Mouse (Mus musculus) right cerebral cortex, postnatal 25 days (tissue): ENCODE results near the gene Dad1.
A peak's percentile ranks its signal among the peaks of the same experiment; 100 is the strongest.

Source experiments
- DNase-seq: peaks from one replicate; pipeline ENCODE4 v3.0.0; 2022

Dad1 gene

DNA sequence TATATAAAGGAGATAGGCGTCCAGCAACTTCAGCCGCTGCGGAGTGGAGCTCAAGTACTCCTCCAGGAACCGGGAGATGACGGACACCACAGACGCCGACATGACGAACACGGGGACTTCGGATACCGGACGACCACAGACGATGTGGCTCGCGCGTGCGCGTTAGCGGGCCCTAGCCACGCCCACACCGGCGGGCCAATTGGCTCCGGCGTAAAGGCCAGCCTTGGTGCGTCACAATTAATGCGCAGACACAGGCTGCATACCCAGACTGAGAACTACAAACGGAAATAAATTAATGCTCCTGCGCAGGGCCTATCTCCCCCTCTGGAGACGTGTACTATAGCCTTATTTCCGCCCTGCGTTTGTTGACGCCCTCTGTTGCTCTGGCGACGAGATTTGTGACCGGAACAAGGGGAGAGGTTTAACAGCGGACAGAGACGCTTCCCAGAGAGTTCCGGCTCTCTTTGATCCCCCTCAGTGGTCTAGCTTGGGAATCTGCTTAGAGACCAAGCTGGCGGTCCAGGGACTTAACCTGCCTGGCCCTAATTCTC lies at the start of gene Dad1, which contains the start of gene Abhd4:
TSS of gene Dad1 (minus strand) at position 364 of the 551 bp plus-strand sequence.
TSS of gene Abhd4 (plus strand) at position 448 of the 551 bp plus-strand sequence.
- peak; percentile 97 for DNase-seq

DNA sequence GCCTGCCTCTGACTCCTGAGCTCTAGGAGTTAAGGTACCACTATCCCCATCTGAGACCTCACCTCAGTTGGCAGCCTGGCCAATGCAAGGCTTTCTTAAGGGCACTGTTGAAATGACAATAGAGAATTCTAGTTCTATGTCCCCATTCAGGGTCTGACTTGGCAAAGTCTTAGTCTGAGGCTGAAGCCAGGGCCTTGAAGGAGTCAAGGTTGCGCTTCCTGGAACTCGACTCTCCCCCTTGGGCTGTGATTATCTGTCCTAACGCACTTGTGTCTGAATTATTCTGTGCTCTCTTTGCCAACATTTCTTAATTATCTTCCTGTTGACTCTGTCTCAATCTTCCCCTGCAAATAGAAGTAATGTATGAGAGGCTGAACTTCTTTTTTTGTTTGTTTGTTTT lies 46.8 kb upstream of the Dad1 start:
- DNase-seq: no peak

DNA sequence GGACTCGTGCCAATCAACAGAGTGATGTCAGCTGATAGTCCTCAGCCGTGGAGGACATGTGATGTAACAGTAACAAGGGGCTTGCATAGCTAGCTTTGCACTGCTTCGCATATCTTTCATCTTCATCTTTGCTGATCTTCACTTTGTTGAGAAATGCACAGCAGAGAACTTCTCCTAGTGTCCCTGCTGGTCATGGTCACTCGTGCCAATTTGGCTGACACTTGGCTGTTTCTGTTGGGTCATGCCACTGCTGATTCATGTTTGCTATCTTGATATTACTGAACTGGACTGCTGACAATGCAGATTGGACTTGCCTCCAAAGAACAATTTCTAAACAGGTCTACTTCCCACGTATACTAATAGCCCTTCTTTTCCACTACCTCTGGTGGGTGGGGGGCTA lies 46.2 kb upstream of the Dad1 start:
- no peak for DNase-seq

DNA sequence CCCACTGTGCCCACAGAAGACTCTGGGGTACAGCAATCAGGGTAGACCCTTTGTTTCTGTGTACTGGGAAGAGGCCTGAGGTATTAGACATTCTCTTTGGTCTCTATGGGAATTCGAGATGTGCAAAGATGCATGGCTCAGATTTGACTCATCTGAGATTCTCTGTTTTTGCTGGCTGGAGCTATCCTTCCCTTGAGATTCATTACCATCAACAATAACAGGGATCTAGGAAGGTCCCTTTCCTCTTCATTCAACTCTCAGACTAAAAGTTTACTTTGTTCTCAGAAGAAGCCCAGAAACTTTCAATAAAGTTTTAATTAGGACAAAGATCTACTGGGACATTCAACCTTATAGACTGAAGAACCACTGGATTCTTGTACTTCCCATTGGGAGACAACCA lies 30.9 kb upstream of the Dad1 start, which contains the start of gene Olfr49:
TSS of gene Olfr49 (minus strand) at position 101 of the 400 bp plus-strand sequence.
- no peak for DNase-seq

DNA sequence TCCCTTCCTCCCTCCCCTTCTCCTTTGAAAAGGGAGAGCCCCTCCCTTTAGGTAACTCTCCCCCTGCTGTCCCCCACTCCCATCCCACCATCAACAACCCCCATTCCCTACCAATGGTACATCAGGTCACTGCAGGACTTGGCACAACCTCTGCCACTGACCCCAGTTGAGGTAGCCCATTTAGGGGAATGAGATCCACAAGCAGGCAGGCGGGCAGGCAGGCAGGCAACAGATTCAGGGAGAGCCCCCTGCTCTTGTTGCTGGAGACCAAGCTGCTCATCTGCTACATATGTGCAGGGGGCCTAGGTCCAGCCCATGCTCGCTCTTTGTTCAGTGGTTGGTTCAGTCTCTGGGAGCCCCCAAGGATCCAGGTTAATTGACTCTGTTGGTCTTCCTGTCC lies 22.5 kb upstream of the Dad1 start:
- no peak for DNase-seq

DNA sequence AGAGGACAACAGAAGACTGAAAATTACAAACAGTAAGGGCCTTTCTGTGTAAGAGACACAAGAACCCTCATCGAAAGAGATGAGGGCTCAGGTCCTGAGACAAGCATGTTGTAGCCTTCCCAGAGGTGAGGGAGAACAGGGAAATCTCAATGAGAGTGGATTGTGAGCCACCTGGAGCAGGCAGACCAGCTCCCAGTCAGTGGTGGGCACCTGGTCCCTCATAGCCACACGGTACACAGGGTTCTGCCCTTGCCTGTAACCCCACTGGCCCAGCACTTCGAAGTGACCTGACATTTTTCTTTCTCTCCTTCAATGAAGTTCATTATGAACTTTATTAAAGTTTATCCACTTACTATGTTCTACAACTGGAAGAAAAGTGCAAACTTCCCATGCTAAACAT lies 18.8 kb upstream of the Dad1 start:
- no peak for DNase-seq

DNA sequence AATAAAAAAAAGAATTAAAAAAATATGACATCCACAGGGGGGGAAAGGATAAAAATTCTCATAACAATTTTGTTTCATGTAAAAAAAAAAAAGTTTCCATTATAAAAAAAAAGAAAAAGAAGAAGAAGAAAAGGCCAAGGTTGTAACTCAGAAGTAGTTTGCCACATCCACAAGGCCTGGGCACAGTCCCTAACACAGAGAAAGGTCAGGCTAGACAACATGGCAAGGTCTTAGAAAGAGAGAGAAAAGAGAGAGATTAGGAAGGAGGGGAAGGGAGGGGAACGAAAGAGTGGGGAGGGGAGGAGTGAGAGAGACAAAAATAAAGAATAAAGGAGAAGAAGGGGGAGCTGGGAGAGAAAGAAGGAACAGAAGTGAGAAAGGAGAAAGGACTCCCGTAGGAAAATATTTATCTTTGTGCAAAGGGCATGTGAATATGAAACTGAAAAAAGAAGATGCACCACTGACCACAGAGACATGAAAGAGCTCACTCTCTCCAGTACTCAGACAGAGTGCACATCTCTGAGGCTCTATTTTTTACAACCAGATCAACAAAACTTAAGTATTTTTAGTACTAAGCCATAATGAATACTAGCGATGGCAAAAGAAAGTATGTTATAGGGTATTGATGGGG lies 18.2 kb upstream of the Dad1 start:
- no peak for DNase-seq

DNA sequence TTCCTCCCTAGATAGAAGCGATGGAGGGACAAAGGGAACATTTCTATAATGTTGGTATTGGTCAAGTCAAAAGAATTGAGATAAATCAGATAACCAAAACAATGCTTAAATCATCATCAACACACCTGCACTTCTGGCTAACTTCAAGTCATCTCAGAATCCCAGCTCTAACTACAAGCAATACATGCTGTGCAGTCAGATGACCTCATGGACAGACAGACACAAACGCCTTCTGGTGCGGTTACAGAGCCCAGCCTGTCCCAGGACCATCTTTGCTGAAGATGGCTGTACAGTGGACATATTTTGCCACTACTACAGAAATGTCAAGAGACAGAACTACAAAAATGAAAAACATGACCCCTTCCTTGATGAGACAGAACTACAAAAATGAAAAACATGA lies 16.5 kb upstream of the Dad1 start:
- no peak for DNase-seq

DNA sequence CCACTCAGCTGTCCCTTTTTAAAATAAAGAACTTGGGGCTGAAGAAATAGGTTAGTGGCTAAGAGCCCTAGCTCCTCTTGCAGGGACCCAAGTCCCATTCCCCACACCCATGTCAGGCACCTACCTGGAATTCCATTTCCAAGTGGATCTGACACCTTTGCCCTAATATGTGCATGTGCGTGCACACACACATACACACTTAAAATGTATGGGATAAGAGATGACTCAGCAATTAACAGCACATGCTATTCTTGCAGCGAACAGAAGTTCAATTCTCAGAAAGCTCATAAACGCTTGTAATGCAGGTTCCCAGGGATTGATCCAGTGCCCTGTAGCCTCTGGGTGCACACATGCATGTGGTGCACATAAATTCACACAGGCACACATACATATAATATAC lies 15.7 kb upstream of the Dad1 start:
- no peak for DNase-seq

DNA sequence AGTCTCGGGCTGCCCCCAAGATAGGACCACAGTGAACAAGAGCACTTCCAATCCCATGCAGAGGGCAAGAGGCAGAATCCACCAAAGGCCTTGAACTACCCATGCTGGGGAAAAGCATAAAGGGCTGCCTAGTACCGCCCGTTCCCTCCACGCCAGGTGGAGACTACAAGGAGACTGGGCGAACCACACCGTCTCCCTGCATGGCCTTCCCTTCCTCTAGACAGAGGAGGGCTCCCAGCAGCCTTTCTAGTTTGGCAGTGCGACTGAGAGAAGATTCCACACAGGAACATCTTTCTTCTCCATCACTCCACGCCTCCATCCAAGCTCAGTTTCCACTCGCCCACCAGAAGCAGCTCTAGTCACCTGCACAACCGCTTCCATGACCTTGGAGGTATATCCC lies 14.1 kb upstream of the Dad1 start:
- no peak for DNase-seq

DNA sequence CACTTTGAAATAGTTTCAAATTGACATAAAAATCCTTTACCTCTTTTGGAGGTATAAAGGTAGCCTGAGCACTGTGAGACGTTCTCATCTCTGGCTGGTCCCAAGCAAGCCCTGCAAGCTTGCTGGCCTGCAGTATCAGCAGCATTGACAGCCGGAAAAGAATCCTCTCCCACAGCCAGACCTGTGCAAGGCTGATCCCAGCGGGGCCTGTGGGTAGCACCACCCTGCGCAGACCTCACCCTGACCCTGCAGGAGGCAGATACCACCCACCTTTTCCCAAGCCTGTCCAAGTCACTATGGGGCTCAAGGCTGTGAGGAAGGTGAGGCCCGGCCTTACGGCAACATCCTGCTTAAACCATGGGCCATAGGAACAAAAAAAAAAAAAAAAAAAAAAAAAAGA lies 12.0 kb upstream of the Dad1 start:
- no peak for DNase-seq

DNA sequence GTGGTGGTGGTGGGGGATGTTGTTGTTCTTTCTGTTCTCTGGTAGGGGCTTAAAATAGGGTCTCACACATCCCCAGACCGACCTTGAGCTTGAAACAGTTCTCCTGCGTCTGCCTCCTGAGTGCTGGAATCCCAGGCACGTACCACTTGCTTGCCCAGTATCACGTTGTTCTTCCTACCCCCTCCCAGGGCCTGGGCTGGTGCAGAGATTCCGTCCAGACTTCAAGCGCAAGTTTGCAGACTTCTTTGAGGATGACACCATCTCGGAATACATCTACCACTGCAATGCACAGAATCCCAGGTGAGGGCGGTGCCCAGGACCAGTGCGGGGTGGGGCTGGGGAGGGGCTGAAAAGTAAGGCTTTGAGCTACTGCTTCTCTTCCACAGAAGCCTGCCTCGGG lies 11.2 kb upstream of the Dad1 start:
- DNase-seq: no peak

DNA sequence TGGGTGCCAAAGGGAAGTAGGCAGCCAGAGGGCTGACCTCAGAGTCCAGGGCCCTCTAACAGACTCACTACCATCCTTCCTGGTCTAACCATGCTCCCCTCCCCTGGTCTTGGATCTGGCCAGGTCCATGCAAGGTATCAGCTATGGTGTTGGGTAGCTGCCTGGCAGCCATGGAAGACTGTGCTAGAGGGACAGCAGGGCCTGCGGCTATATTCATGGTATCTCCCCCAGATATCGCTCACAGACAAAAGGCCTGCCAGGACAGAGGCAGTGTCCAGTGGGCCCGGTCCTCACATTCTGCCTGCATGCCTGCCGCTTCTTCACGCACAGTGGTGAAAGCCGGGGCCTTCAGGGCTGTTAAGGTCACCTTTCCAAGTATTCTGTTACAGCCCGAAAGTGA lies 10.3 kb upstream of the Dad1 start:
- no peak for DNase-seq

DNA sequence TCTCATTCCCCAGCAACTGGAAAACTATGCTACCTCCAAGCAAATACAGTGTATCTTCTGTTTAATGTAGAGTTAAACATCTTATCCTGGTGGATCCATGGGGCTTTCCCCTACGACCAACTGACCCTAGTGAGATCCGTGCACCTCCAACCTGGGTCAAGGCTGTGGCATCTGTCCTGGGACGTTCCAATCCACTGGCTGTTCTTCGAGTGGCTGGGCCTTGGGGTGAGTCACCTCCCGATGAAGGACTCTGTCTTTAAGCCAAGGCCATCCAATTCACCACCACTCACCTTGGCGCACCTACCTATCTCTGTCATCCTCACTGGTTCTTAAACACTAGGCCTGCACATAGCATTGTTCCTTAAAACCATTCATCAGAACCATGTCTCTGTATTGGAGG lies 9.2 kb upstream of the Dad1 start:
- DNase-seq: no peak

DNA sequence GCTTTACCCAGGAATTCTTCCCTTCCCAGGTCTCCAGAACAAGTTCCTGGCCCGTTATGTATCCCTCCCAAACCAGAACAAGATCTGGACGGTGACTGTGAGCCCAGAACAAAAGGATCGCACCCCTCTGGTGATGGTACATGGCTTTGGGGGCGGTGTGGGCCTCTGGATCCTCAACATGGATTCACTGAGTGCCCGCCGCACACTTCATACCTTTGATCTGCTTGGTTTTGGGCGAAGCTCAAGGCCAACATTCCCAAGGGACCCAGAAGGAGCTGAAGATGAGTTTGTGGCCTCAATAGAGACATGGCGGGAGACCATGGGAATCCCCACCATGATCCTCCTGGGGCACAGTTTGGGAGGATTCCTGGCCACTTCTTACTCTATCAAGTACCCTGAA lies 8.7 kb upstream of the Dad1 start:
- DNase-seq: no peak

DNA sequence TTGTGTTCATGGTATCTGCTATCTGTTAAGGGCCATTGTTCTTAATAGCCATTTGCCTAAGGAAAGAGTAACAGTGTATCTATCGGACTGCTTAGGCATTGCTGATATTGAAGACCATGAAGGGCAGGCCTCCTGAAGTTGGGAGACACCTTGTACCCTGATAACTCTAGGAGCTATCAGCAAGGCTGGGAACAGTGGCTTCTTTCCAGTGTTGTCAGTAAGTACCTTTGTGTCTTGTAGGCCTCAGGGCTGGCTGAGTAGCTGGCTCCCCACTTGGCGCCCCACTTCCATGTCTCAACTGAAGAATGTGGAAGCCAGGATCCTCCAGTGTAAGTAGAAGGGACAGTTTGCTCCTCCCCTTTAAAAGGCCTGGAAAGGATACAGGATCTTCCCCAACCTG lies 7.5 kb upstream of the Dad1 start:
- no peak for DNase-seq

DNA sequence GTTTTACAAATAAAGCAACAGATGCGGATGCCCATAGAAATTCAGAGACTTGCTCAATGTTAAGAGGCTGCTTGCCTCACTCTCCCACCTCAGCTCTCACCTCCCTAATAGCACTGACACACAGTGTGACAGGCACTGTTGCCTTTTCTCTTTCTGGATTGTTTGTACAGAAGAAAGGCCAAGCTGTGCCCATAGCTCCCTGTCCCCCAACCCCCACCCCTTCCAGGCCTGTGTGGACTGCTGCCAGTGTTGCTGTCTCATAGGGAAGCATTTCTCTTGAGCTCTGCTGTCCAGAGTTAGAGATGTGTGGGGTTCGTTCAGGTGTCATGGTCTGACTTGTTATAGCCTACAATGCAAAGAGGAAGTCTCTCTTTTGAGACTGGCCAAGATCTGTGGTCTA lies 6.3 kb upstream of the Dad1 start:
- no peak for DNase-seq

DNA sequence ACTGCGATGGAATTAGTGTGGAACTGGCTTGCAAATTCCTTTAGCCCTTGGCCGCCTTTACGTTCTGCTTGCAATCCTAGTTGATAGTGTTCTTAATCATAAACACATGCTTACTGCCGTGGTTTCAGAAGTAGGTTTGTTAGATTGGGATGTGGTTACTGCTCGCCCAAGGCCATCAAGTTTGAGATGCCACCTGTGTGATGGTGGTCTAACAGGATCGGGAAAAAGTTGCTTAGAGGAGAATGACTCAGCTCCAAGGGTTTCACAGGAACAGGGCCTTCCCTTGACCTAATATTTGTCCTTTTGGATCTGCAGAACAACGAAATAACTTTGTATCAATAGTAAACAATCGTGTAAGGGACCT lies 5.8 kb upstream of the Dad1 start:
- DNase-seq: no peak

DNA sequence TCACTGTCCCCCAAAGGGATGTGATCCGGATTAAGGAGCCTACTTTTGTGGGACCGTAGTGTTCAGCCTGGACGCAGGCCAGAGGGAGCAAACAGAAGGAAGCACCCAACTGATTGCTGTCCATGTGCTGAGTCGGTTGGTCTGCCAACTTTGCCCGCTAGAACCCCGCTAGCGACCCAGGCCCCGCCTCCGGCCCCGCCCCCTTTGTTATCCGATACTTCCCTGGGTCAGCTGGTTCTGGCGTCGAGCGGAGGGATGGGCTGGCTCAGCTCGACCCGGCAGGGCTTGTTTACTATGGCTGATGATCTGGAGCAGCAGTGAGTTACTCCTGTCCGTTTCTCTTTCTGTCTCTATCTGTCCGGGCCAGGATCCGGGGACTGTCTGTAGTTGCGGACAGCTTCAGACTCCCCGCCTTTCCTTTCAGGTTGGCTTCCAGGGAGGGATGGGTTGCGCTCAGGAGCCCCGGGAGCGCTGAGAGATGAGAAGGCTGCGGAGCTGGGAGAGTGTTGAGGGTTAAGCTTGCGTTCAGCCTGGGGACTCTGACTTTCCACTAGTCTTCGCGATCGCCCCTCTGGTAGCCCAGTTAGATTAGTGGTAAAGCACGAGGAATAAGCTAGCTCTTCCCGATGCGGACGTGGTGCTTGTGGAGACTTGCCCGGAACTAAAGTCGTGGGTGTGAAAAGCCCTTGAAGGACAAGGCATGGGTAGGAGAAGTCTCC lies 5.3 kb upstream of the Dad1 start:
- DNase-seq: peak; percentile 78

DNA sequence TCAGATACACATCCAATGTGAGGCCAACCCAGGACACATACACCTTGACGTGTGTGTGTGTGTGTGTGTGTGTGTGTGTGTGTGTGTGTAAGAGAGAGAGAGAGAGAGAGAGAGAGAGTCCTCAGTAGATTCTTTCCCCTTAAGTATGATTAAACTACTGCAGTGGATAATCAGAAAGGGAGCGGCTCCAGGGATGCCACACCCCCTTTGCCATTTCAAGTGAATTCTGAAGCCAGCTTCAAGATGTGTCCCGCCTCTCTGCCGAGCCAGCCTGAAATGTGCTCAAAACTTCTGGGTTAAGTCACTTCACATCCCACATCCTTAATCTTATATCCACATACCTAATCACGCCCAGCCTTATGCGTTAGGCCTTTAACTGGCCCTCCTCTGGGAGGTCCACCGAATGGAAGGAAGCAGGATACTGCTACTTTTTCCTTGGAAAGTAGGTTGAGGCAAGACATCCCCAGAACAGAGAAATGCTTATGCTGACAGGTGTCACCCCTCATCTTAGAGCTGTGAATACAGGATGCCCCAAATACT lies 4.3 kb upstream of the Dad1 start:
- no peak for DNase-seq

DNA sequence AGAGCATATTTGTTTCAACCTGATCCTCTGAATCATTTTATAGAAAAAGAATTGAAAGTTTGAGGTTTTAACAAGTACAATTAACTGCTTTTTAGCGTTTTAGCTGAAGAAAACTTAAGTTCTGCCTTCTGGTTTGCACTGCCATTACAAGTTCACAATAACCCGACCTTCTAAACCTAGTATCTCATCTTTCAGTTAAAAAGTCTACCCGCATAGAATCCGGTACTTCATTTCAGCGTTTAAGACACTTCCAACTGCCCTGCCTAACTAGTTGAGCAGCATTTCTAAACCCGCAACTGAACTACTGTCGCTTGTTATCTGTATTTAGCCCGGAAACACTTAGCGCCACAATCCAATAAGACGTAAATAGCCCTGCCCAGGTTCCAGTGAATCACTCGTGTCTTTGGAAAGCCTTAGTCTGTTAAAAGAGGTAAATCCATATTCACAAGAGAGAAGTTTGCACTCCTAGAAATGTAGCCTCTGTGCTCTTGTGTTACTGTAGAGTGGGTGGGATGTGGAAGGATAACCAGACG lies 832 bp upstream of the Dad1 start:
- no peak for DNase-seq

DNA sequence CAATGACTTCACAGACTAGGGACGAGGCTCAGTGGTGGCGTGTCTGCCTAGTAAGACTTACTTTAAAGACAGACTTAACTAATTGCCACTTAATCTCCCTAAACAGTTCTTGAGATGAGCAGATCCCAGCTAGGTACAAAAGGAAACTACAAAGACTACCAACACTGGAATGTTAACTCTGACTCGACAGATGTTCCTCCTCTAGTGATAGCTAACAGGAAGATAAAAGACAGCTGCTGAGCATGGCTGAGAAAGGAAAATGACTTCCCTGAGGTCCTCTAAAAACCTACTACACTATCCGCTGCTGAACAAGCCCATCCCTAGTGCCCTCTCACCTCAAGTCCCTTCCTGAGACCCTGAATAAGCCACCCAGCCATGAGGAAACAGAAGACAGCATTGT lies 3.8 kb downstream of the Dad1 start:
- no peak for DNase-seq

DNA sequence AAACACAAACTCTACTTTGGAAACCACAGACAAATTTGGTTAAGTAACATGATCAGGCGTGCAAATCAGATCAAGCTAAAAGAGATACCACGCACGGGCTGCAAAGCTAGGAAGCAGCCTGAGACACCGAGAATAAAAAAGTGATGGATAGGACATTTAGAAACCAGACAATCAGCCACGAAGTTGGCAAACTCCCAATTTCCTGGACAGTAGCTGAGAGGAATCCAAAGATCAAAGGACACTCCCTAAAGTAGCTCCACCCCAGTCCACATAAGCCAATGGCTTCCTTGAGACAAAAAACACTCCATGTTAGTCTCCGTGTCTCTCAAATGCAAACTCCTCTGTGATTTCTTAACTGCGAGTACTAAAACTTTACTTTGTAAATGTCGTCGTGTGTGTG lies 4.6 kb downstream of the Dad1 start:
- DNase-seq: no peak

DNA sequence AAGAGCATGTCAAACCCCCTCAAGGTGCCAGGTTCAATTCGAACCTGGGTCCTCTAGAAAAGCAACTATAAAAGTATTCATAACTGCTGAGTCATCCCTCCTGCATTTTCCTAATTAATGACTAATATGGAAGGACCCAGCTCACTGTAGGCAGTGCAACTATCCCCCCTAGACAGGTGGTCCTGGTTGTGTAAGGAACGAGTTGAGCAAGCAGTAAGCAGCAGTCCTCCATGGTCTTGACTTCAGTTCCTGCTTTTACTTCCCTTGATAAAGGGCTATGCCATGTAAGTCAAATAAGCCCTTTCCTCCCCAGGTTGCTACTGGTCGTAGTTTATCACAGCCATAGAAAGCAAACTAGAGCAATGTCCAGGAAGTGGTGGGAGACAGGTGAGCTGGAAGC lies 7.7 kb downstream of the Dad1 start:
- no peak for DNase-seq
